Mouse (Mus musculus): ENCODE results near the gene Cd69.

Gene Cd69

DNA sequence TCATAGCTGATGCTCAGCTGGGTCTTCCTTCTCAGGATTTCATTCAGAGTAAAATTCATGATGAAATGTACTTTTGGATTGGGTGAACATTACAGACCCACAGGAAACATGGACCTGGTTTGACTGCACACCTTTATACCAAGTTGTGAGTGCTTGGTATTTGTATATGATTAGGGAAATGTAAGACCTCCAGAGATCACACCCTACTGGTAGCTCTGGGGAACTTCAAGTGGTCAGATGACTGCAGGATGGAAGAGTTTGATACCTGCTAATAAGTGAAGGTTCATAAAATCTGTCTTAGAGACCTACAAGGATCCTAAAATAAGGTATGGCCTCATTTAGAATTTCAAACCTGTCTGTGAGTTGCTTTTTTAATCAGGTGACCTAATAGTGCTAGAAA lies 27.0 kb downstream of the Cd69 start:
- no peak for DNase-seq (ENCODE audit: low read depth, low spot score)

DNA sequence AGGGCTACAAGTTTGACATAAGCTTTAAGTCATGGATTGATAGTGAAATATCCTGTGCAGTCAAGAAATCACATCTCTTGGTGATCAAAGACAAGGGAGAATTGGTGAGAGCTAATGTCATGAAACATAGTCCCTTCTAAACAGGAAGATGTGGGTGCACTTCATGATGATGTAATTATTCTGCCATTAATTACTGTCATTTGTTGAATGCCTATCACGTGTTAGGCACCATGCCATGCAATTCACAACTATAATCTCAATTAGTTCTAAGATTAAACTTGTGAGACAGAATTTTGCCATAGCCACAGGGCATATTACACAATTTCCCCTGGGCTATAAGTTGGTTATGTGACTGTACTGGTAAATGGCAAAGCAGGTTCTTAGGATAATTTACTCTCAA lies 28.2 kb downstream of the Cd69 start:
- DNase-seq (ENCODE audit: low read depth, low spot score), result no peak

DNA sequence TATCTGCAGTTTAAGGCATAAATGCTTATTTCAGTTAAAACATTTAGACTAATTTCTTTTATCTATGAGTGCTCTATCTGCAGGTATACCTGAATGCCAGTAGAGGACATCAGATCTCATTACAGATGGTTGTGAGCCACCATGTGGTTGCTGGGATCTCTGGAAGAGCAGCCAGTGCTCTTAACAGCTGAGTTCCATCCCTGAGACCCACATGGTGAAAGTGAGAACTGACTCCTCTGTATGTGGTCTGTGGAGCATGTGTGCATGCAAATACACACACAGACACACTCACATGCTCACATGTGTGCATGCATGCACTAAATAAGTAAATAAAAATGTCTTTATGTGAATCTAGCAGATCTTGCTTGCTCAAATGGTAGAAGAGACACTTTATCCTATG lies 29.4 kb downstream of the Cd69 start:
- DNase-seq (ENCODE audit: low read depth, low spot score), result no peak

DNA sequence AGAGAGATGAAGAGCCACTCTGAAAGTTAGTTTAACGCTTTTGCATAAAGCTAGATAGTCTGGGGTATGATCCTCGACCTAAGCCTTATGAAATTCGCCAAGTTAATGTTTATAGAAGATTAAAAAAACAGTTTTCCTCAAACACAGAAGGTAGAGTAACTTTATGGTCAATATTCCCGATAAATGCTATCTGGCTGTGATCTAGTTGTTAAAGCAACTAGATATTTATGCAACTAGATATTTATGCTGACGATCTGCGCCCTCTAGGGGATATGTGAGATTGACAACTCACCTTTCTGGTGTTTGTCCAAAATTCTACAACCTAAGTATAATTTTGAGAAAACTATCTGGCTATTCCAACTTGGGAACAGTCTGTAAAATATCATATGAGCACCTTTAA lies 33.3 kb downstream of the Cd69 start:
- DNase-seq (ENCODE audit: low read depth, low spot score), result no peak

DNA sequence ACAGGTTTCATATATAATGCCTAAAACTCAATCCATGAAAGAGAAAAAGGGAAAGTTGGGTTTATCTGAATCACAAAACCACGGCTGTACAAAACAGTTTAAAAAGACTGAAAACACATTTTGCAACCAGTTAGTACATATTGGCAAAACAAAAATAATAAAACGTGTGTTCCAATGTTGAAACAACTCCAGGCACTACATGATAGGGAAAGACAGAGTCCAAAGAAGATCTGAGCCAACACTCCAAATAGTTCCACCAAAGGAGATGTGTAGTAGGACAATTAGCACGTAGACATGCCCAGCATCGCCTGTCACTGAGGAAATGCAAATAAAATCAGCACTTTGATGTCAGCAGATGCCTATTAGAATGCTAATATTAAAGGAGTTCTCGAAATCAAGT lies 33.8 kb downstream of the Cd69 start:
- no peak for DNase-seq (ENCODE audit: low read depth, low spot score)

DNA sequence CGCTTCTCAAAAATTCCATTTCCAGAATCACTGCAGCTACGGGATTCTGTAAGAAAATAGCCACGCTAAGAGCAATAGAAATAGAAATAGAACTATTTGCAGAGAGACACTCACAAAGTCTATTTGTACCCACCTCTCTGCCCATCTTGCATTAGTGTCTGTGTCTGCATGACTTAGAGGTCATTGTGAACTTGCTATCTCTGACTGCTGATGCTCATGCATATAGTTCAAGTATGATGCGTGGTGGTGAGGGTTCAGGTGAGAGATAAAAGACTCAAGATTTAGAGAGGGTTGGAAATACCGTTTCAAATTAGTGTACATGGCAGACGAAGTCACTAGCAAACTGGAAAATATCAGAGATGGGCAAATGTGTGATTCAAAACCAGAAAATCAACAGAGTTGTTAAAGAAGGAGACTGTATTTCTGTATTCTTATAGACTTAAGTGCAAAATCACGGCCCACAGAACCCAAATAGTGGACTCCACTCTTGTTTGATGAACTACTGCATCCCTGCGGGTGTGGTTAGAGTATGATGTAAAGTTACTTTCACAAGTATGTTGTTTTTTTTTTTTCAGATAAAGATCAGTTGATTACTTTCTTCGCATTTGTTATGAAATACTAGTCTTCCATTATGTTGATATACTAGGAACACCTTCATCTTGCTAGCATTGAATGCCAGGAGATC lies 35.5 kb downstream of the Cd69 start:
- no peak for DNase-seq (ENCODE audit: low read depth, low spot score)

DNA sequence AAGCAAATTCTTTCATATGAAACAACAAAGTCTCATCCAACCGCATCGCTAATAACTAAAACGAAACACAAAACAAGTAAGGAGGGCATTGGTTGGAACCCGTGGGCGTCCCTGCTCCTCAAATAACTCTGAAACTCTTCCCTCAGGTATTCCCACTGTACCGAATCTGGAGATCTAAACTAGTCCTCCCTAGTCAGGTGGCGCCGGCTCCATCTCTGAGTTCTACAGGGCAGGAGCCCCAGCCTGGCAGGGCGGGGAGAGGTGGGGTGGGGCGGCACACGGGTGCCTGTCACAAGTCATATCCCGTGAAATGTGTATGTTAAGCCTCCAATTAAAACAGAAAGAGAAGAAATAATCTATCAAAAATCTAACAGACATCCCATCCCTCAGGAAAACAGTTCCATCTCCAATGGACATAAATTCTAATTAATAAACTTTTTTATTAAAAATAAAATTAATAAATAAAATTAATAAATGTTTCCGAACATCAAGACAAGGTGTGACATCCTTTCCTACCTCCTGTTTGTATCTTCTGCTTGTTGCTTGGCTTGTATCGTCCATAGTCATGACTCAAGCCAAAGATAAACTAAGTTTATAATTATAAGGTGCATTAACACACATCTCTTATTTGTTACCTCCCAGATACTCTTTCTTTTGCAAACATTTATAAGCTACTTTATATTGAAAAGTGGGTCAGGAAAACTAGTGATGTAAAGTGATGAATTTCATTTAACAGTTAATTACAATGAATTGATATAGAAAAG lies 36.8 kb downstream of the Cd69 start:
- DNase-seq (ENCODE audit: low read depth, low spot score), result no peak

DNA sequence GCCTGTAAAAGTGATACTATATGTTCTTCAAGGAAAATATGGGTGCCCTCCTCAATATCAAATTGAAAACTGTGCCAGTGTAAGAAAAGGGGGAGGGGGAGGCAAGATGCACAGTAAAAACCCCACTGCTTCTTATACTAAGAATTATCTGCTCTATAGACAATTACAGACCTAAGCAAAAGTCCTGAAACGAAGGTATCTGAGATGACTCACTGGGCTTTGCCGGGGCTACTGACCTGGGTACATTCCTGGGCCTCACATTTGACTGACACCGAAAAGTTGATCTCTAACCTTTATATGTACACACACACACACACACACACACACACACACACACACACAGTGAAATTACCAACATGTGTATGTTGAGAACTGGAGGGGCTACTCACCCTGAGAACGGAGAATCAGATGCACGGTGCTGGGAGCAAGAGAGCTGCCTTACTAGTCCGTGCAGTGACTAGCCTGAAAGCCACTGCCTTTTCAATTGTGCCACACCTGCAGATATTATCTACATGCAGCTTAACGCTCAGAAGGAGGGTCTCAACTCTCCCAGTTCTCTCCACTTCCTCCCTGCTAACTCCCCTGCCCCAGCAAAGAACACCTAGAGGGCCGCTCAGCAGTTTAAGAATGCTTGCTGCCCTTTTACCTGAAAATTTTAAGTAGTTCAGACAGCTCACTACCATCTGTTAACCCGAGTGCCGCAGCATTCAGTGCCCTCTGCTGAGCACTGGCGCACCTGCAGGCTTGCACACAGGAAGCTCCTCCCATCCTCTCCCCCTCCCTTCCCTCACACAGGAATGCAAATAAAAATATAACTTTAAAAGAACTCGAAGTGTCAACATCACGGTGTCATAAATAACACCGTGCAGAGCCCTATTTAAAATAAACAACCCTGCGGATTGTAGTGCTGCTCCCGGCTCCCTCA lies 37.6 kb downstream of the Cd69 start:
- peak; percentile 23 for DNase-seq (ENCODE audit: low read depth, low spot score)

DNA sequence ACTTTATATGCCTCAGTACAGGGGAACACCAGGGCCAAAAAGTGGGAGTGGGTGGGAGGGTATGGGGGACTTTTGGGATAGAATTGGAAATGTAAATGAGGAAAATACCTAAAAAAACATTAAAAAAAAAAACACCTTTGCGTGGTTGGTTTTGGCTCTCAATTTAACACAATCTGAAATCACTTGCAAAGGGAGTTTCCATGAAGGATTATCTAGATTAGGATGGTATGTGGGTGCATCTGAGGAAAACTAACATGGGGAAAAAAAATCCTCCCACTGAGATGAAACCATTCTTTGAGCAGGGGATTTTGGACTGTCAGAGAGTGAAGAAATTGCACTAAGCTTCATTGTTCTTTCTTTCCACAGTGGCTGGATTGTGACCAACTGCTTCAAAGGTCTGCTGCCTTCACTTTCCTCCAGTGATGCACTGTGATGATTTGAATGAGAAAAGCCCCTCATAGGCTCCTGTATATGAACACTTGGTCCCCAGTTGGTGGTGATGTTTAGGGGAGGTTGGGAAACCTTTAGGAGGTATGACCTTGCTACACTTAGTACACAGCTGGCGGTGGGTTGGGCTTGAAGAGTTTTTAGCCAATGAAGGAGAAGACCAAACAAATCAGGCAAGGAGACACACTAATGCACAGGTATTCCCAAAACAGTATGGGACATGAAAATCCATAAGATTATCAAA lies 38.4 kb downstream of the Cd69 start:
- DNase-seq (ENCODE audit: low read depth, low spot score), result no peak

DNA sequence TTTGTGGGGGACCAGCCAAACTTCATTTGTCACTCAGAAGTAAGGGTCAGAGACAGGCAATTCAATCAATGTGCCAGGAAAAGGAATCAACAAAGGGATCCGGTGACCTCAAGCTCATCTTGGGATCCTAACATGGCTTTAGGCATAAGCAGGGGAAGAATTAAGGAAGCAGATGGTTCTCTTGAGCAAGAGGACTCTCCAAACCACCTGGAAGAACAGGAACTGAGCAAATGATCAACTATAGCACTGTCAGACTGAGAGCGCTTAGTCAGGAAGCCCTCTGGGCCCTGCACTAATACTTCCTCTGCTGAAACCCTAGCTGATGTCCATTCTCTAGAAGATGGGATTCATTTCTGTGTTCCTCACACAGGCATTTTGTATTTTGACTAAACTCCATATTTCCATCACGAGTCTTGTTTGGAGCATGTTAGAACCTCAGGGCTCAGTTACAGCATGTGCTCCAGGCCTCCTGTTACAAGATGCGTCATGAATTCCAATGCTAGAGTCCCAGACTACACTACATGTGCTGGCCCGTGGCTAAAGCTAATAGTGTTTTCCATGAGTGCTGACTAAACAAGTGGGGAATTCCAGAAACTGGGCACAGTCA lies 39.3 kb downstream of the Cd69 start:
- DNase-seq (ENCODE audit: low read depth, low spot score), result no peak

DNA sequence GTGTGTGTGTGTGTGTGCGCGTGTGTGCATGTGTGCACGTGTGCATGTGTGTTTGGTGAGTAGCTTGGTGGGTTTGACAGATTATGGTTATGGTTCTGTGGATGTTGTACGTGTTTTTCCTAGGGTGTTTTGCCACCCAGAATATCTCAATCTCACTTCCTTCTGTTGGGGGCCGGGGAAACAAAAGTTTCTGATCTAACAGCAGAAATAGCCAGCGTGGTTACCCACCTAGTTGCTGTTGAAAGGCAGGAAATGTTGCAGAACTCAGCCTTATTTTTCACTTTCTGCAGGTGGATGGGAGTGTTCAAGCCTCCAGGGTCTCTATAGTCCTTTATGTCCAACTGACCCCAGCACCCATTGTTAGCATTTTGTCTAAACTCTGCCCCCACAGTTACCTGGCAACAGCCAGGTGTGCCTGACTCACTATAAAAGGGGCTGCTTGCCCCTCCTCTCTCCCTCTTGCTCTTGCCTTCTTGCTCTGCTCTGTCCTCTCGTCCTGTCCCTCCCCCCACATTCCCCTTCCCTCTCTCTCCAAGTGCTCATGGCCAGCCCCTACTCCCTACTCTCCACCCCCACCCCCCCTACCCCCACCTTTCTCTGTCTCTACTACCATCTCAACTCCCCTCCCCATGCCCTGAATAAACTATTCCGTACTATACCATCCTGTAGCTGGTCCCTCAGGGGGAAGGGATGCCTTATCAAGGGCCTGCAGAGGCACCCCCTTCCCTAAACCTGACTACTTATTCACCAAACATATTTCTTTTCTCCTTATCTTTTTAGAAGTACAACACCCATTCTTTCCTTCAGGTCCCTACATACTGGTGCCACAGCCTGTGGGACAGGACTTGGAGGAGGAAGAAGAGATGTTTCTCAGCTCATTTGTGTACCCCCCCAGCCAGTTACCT lies 40.5 kb downstream of the Cd69 start:
- no peak for DNase-seq (ENCODE audit: low read depth, low spot score)

DNA sequence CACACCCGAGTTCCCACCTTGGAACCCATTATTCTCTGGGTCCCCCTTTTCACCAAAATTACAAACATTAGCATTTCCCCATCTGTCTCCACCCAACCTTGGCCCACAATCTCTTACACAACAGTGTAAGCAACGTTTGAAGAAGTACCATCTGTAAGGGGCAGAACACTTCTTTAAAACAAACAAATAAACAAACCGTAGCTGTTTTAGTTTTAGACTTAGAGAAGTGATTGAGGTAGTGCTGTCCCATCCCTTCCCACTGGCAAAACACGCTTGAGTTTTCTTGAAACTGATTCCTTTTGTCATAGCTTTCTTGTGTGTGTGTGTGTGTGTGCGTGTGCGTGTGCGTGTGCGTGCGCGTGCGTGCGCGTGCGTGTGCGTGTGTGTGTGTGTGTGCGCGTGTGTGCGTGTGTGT lies 41.3 kb downstream of the Cd69 start:
- no peak for DNase-seq (ENCODE audit: low read depth, low spot score)

DNA sequence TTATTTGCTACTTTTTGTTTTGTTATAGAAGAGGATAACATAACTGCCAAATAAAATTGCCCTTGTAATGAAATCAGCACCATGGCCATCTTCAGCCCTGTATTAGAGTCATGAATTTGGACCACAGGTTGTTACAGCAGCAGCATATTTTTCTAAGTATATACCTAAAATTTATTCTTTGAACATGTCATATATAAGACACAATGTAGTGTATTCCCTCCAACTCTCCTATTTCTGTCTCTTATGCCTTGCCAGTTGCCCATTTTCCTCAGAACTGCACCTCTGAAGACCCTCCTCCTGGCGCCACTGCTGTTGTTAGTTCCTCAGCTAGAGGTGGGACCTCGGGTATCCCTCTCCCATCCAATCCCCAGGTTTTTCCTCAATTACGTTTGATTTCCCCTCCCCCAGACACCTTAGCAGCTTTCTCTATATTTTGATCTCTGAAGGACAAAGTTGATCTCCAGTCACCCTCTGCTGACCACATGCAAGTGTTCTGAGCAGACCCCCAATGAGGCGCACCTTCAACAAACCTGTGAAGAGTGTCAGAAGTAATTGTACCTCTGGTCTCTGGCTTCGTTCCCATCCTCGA lies 41.8 kb downstream of the Cd69 start:
- no peak for DNase-seq (ENCODE audit: low read depth, low spot score)

DNA sequence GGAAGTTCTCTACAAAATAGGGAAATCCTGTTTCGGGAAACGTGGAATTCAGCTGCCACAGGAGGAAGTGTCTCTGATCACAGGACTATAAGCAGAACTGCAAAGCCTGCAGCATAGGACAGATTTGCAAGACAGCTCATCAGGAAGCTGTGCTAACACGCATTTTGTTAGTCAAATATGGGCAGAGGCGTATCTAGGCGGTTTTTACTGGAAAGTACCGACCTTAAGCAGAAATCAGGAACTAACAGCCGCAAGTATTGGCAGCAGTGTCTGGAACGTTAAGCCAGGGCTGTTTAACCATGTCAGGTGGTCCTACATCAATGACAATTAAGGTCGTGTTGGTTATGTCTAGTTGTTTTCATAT lies 42.4 kb downstream of the Cd69 start:
- no peak for DNase-seq (ENCODE audit: low read depth, low spot score)

DNA sequence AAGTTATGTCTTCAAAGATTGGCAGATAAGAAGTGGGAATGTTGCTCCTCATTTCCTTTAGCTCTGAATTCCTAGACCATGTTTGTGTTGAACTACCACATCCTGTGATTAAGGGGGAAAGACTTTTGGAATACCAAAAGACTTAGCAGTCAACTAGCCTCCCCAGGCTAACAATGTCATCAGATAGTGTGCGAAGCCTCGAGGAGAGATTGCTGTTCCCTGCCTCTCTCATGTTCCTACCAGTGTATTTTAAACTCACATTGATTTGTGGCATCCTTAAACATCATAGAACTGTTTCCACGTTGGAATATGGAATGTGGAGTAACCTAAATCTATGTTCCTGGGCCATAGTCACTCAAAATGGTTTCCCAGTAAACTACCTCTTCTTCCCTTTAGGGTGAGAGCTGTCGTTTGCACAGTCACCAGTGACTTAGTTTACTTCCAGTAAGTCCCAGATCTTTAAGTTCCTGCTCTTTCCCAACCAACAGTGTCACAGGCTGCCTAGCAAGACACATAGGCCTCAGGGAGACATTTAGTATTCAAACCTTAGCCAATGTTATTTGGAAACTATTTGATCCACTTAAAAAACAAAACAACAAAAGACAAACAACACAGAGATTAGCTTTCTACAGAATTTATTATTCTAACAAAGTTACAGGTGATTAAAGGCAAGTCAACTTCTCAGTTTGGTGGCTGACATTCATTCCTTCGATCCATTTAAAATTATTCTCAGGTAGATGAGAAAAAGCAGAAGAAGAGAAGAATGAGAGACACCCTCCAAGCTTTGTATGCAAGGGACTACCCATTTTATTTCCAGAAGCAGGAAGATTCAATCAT lies 43.0 kb downstream of the Cd69 start:
- no peak for DNase-seq (ENCODE audit: low read depth, low spot score)

DNA sequence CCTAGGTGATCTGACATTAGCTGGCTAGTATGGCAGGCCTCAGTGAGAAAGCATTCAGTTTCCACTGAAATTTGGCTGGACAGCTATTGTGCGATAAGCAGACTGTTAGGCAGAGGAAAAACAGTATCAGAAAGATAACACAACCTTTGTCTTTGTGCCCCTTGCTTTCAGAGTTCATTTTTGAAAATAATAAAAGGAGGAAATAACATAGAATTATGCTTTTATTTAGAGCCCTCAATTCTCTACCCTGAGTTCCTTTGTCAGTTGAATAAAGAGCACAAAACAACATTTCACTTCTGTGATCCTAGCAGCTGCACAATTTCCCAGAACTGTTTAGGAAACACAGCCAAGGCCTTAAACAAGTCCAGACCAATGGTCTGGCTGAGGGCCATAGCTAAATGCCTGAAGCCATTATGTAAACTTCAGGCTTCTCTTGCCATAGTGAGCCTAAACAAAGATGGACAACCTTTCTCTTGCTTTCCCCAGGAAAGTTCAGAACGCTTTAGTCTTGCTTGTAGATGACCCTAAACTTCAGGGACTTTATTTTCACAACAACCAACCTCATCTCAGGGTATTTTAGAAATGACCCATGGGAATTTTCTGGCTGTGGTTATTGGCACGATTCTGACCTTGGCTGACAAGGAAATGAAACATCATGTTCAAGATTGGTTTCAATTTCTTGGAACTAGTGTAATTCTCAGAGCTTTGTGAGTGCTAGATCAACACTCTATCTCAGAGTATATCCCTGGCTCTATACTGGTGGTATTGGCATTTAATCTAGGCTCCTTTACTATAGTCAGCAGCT lies 45.3 kb downstream of the Cd69 start:
- DNase-seq (ENCODE audit: low read depth, low spot score), result no peak

DNA sequence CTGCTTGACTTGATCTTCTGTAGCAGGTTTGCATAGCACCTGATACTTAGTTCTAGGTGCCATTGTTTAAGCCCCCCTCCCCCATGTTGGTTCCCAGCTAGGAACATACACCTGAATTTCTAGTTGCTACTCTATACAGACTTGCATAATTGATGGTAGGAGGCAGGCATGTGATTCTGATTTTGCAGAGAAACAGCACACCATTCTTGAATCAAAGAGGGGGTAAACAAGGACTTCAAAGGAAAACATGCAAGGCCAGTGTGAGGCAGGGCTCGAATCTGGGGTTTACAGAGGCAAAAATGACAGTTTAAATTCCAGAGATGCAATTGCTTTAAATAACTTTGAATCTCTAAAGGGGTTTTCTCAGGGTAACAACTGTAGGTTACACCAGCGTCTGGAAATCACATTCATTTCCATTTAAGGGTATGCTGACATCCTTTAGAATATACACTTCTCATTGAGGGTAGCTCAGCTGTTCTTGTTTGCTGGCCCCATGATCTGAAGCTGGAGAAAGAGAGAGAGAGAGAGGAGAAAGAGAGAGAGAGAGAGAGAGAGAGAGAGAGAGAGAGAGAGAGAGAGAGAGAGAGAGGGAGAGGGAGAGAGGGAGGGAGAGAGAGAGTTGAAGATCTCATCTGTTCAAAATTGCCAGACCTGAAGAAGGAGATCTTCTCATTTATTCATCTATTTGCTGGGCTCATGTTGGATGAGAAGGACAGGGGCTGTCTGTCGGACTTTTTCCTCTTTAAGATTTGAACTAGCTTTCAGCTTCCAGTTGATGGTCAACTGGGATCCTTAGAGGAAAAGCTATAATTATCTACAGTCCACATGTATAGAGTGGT lies 46.1 kb downstream of the Cd69 start:
- no peak for DNase-seq (ENCODE audit: low read depth, low spot score)
